Mouse (Mus musculus): ENCODE data around the gene Supt16.

- no peak for TF ChIP-seq CTCF (IDR thresholded peaks at IDR 0.05; ENCODE audit: borderline replicate concordance, insufficient read depth, low read length)
- TF ChIP-seq POLR2A (IDR thresholded peaks at IDR 0.05; ENCODE audit: low read depth, low read length) = no peak
Measured at GRCm38 (mm10) chr14:52120169-52120568, 77.0 kb downstream of the Supt16 start.
